Mouse (Mus musculus) brown adipose tissue, adult 24 weeks (tissue): ENCODE data around the gene Vmn1r142. TPM values are rescaled to one million over a fixed set of nuclear protein-coding genes. Genes with fewer than 3 reads are reported as not detected.
"Not testable (repeated sequence)": the region's sequence is repeated elsewhere in the genome, so short reads cannot be mapped to it uniquely, and the experiment has no call there.

ENCODE experiments used
- H3K27ac ChIP-seq: fragments of 200-500 bp; replicated peaks from 2 replicates; pipeline ENCODE4 v1.5.1; 2012; ENCODE audit warnings: low read depth, mild to moderate bottlenecking, low read length
- H3K4me1 ChIP-seq: fragments of 200-500 bp; 2 replicates; pipeline ENCODE4 v1.6.1; 2012; ENCODE audit warnings: low read length, mixed read lengths; ENCODE audit not compliant: control insufficient read depth, insufficient read depth, insufficient read length
- H3K4me3 ChIP-seq: fragments of 200-500 bp; 2 replicates; pipeline ENCODE4 v1.5.1; 2012; ENCODE audit warnings: low read depth, mild to moderate bottlenecking, low read length, moderate library complexity; ENCODE audit not compliant: insufficient read depth
- polyA plus RNA-seq: library from polyadenylated mRNA; stranded (reverse); fragments of >200 nt; gene quantifications from 2 replicates; pipeline ENCODE4 v1.2.4, GENCODE M21; 2012; ENCODE audit not compliant: missing spikeins, insufficient read depth, insufficient read length

The Vmn1r142 gene
- not detected in 2 replicates for polyA plus RNA-seq

DNA sequence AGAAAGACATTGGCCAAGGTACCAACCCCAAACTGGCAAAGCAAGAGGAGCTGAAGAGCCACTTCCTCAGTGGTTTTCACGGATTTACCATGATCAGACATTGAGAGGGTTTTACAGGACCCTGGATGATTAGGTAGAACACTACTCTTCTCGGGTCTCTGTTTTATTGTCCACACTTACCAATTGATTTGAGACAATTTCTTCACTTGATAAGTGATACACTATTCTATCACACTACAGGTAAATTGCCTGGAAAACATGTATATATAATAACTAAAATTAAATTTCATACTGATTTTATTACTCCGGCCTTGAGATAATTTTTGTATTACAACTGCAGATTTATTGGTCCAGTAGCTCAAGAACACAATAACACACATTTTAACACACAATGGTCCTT is at the start of gene Vmn1r142:
TSS of gene Vmn1r142 (minus strand) at position 101 of the 400 bp plus-strand sequence.
- H3K4me3 ChIP-seq, H3K4me1 ChIP-seq, H3K27ac ChIP-seq: not testable (repeated sequence)

DNA sequence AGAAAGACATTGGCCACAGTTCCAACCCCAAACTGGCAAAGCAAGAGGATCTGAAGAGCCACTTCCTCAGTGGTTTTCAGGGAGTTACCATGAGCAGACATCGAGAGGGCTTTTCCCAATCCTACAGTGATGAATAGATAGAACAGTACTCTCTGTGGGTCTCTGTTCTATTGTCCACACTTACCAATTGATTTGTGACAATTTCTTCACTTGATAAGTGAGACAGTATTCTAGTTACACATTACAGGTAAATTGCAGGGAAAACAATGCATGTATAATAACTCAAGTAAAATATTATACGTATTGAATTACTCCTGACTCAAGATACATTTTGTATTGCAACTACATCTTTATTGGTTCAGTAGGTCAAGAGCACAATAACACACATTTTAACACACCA is 37.3 kb upstream of the Vmn1r142 start, which contains the start of gene Gm8653:
TSS of gene Gm8653 (minus strand) at position 101 of the 400 bp plus-strand sequence.
- H3K4me3 ChIP-seq, H3K27ac ChIP-seq, H3K4me1 ChIP-seq: not testable (repeated sequence)

DNA sequence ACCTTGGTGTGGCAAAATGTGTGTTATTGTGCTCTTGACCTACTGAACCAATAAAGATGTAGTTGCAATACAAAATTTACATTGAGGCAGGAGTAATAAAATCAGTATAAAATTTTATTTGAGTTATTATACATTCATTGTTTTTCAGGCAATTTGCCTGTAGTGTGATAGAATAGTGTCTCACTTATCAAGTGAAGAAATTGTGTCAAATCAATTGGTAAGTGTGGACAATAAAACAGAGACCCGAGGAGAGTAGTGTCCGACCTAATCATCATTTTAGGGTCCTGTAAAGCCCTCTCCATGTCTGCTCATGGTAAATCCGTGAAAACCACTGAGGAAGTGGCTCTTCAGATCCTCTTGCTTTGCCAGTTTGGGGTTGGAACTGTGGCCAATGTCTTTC is 25.2 kb upstream of the Vmn1r142 start, which contains the start of gene Vmn1r143:
TSS of gene Vmn1r143 (plus strand) at position 301 of the 400 bp plus-strand sequence.
- not testable (repeated sequence) for H3K27ac ChIP-seq, H3K4me1 ChIP-seq, H3K4me3 ChIP-seq

DNA sequence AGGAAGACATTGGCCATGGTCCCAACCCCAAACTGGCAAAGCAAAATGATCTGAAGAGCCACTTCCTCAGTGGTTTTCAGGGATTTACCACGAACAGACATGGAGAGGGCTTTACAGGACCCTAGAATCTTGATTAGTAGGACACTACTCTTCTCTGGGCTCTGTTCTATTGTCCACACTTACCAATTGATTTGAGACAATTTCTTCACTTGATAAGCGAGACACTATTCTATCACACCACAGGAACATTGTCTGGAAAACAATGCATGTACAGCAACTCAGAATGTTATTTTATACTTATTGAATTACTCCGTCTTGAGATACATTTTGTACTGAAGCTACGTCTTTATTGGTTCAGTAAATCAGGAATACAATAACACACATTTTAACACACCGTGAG is 29.2 kb downstream of the Vmn1r142 start, which contains the start of gene Gm10666:
TSS of gene Gm10666 (minus strand) at position 101 of the 400 bp plus-strand sequence.
- not testable (repeated sequence) for H3K4me1 ChIP-seq, H3K4me3 ChIP-seq, H3K27ac ChIP-seq

DNA sequence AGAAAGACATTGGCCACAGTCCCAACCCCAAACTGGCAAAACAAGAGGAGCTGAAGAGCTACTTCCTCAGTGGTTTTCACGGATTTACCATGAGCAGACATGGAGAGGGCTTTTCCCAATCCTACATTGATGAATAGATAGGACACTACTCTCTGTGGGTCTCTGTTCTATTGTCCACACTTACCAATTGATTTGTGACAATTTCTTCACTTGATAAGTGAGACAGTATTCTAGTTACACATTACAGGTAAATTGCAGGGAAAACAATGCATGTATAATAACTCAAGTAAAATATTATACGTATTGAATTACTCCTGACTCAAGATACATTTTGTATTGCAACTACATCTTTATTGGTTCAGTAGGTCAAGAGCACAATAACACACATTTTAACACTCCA is 45.7 kb downstream of the Vmn1r142 start, which contains the start of gene Gm16451:
TSS of gene Gm16451 (minus strand) at position 101 of the 400 bp plus-strand sequence.
- H3K4me1 ChIP-seq, H3K27ac ChIP-seq, H3K4me3 ChIP-seq: not testable (repeated sequence)

Other genes with a start within 250 kb of the Vmn1r142 start
- not detected in 2 replicates for gene Gm5891, start 242.7 kb downstream of the Vmn1r142 start, polyA plus RNA-seq
- gene Vmn1r137, start 169.4 kb downstream of the Vmn1r142 start, polyA plus RNA-seq: not detected in 2 replicates
- not detected in 2 replicates for gene Vmn1r138, start 135.1 kb downstream of the Vmn1r142 start, polyA plus RNA-seq
- not detected in 2 replicates for gene Gm6176, start 107.7 kb downstream of the Vmn1r142 start, polyA plus RNA-seq
- not detected in 2 replicates for gene Vmn1r139, start 95.0 kb downstream of the Vmn1r142 start, polyA plus RNA-seq
- gene Gm16451, start 45.8 kb downstream of the Vmn1r142 start, polyA plus RNA-seq: not detected in 2 replicates
- not detected in 2 replicates for gene Gm10666, start 29.3 kb downstream of the Vmn1r142 start, polyA plus RNA-seq
- gene Vmn1r143, start 25.3 kb upstream of the Vmn1r142 start, polyA plus RNA-seq: not detected in 2 replicates
- gene Gm8653, start 37.2 kb upstream of the Vmn1r142 start, polyA plus RNA-seq: not detected in 2 replicates
- gene Gm8453, start 65.4 kb upstream of the Vmn1r142 start, polyA plus RNA-seq: not detected in 2 replicates
- not detected in 2 replicates for gene Gm4187, start 165.7 kb upstream of the Vmn1r142 start, polyA plus RNA-seq
- not detected in 2 replicates for gene Gm8660, start 207.0 kb upstream of the Vmn1r142 start, polyA plus RNA-seq
- not detected in 2 replicates for gene Vmn1r148, start 249.5 kb upstream of the Vmn1r142 start, polyA plus RNA-seq